Mouse (Mus musculus): ENCODE measurements around the gene Lce1d. TPM values are rescaled to one million over a fixed set of nuclear protein-coding genes. Genes with fewer than 3 reads are reported as not detected.
A peak's percentile ranks its signal among the peaks of the same experiment; 100 is the strongest.

Gene Lce1d
- polyA plus RNA-seq, 1 experiment from 2014 or later = not detected

- Histone ChIP-seq H3K9me3 (ENCODE audit: low read length) (no peaks in the 10 kb centered on the region), H3K27ac (ENCODE audit: low read length) (no peak within 1 kb of the TSS), H3K36me3 (ENCODE audit: insufficient read depth, low read length) (no peaks in the 10 kb centered on the region), H3K4me2 (replicated peaks; ENCODE audit: low read depth, low read length) (no peak within 1 kb of the TSS), H3K27me3 (ENCODE audit: insufficient read depth, low read length) (no peaks in the 10 kb centered on the region), H3K4me3 (ENCODE audit: low read length) (no peak within 1 kb of the TSS), H3K9ac (replicated peaks; ENCODE audit: low read length) (no peak within 1 kb of the TSS), H3K4me1 (ENCODE audit: insufficient read depth, low read length) (no peaks in the 10 kb centered on the region)
- no peak for ATAC-seq (ENCODE audit: low FRiP score, low TSS enrichment)
Measured at GRCm38 (mm10) chr3:92656826-92657225, 30.2 kb downstream of the Lce1d start, which contains the start of gene Lce1b. Lce1b (minus strand) TSS chr3:92656926.

- Histone ChIP-seq H3K4me3 (ENCODE audit: low read length) (no peak within 1 kb of the TSS), H3K9me3 (ENCODE audit: low read length) (no peaks in the 10 kb centered on the region), H3K9ac (replicated peaks; ENCODE audit: low read length) (no peak within 1 kb of the TSS), H3K27me3 (ENCODE audit: insufficient read depth, low read length) (no peaks in the 10 kb centered on the region), H3K4me2 (replicated peaks; ENCODE audit: low read depth, low read length) (no peak within 1 kb of the TSS), H3K4me1 (ENCODE audit: insufficient read depth, low read length) (no peaks in the 10 kb centered on the region), H3K27ac (ENCODE audit: low read length) (no peak within 1 kb of the TSS), H3K36me3 (ENCODE audit: insufficient read depth, low read length) (no peaks in the 10 kb centered on the region)
- ATAC-seq (ENCODE audit: low FRiP score, low TSS enrichment) = no peak
- WGBS = 89% methylated on average over 1 of the region's 1 CpGs
Measured at GRCm38 (mm10) chr3:92648207-92648606, 38.8 kb downstream of the Lce1d start, which contains the start of gene Lce1a1. Lce1a1 (minus strand) TSS chr3:92648307.

GRCm38 (mm10) chr3:92639854-92640253, 47.2 kb downstream of the Lce1d start:
- H3K9ac ChIP-seq (replicated peaks; ENCODE audit: low read length) = no peak overlapping the region
- H3K27ac ChIP-seq (ENCODE audit: low read length) = no peak overlapping the region
- no peaks in the 10 kb centered on the region for H3K9me3 ChIP-seq (ENCODE audit: low read length)
- no peak overlapping the region for H3K4me3 ChIP-seq (ENCODE audit: low read length)
- H3K36me3 ChIP-seq (ENCODE audit: insufficient read depth, low read length) = no peaks in the 10 kb centered on the region
- WGBS = 91% methylated on average over 15 of the region's 15 CpGs
- no peaks in the 10 kb centered on the region for H3K4me1 ChIP-seq (ENCODE audit: insufficient read depth, low read length)
- no peaks in the 10 kb centered on the region for H3K27me3 ChIP-seq (ENCODE audit: insufficient read depth, low read length)
- H3K4me2 ChIP-seq (replicated peaks; ENCODE audit: low read depth, low read length) = no peak overlapping the region
- ATAC-seq (ENCODE audit: low FRiP score, low TSS enrichment) = no peak

- no peak overlapping the region for H3K27ac ChIP-seq (ENCODE audit: low read length)
- no peak overlapping the region for H3K9ac ChIP-seq (replicated peaks; ENCODE audit: low read length)
- no peaks in the 10 kb centered on the region for H3K36me3 ChIP-seq (ENCODE audit: insufficient read depth, low read length)
- no peaks in the 10 kb centered on the region for H3K9me3 ChIP-seq (ENCODE audit: low read length)
- ATAC-seq (ENCODE audit: low FRiP score, low TSS enrichment) = no peak; the same call in 1 of the 2 replicates
- H3K4me2 ChIP-seq (replicated peaks; ENCODE audit: low read depth, low read length) = no peak overlapping the region
- 72% methylated on average over 3 of the region's 3 CpGs for WGBS
- H3K27me3 ChIP-seq (ENCODE audit: insufficient read depth, low read length) = no peaks in the 10 kb centered on the region
- H3K4me3 ChIP-seq (ENCODE audit: low read length) = no peak overlapping the region
- no peaks in the 10 kb centered on the region for H3K4me1 ChIP-seq (ENCODE audit: insufficient read depth, low read length)
Measured at GRCm38 (mm10) chr3:92638653-92638991, 48.4 kb downstream of the Lce1d start.

- no peaks in the 10 kb centered on the region for H3K27me3 ChIP-seq (ENCODE audit: insufficient read depth, low read length)
- WGBS = 31% methylated on average over 1 of the region's 1 CpGs
- no peaks in the 10 kb centered on the region for H3K36me3 ChIP-seq (ENCODE audit: insufficient read depth, low read length)
- H3K27ac ChIP-seq (ENCODE audit: low read length) = no peak overlapping the region
- peak; percentile 85 for ATAC-seq (ENCODE audit: low FRiP score, low TSS enrichment)
- no peaks in the 10 kb centered on the region for H3K4me1 ChIP-seq (ENCODE audit: insufficient read depth, low read length)
- H3K9ac ChIP-seq (replicated peaks; ENCODE audit: low read length) = no peak overlapping the region
- H3K4me2 ChIP-seq (replicated peaks; ENCODE audit: low read depth, low read length) = no peak overlapping the region
- no peaks in the 10 kb centered on the region for H3K9me3 ChIP-seq (ENCODE audit: low read length)
- no peak overlapping the region for H3K4me3 ChIP-seq (ENCODE audit: low read length)
Measured at GRCm38 (mm10) chr3:92637745-92638652, 49.0 kb downstream of the Lce1d start.

Other genes with a start within 250 kb of the Lce1d start
- 0.30 TPM in 1 of 2 replicates, not detected in the other for gene Sprr1b, start 248.4 kb downstream of the Lce1d start, polyA plus RNA-seq (2015; fragmentation: Nextera tagmentation; extraction: Ambion mirVana)
- not detected in 2 replicates for gene Sprr3, start 228.5 kb downstream of the Lce1d start, polyA plus RNA-seq (2015; fragmentation: Nextera tagmentation; extraction: Ambion mirVana)
- 45.9 TPM in 2 replicates for gene Sprr1a, start 201.3 kb downstream of the Lce1d start, polyA plus RNA-seq (2015; fragmentation: Nextera tagmentation; extraction: Ambion mirVana)
- not detected in 2 replicates for gene Sprr4, start 186.7 kb downstream of the Lce1d start, polyA plus RNA-seq (2015; fragmentation: Nextera tagmentation; extraction: Ambion mirVana)
- not detected in 2 replicates for gene 2310046K23Rik, start 152.7 kb downstream of the Lce1d start, polyA plus RNA-seq (2015; fragmentation: Nextera tagmentation; extraction: Ambion mirVana)
- gene Ivl, start 113.5 kb downstream of the Lce1d start, polyA plus RNA-seq (2015; fragmentation: Nextera tagmentation; extraction: Ambion mirVana) = 0.64 and 1.4 TPM in 2 replicates
- gene Smcp, start 98.2 kb downstream of the Lce1d start, polyA plus RNA-seq (2015; fragmentation: Nextera tagmentation; extraction: Ambion mirVana) = not detected in 2 replicates
- gene 2210017I01Rik, start 79.7 kb downstream of the Lce1d start, polyA plus RNA-seq (2015; fragmentation: Nextera tagmentation; extraction: Ambion mirVana) = not detected in 2 replicates
- not detected in 2 replicates for gene Lce6a, start 65.5 kb downstream of the Lce1d start, polyA plus RNA-seq (2015; fragmentation: Nextera tagmentation; extraction: Ambion mirVana)
- gene Lce1a1, start 38.9 kb downstream of the Lce1d start, polyA plus RNA-seq (2015; fragmentation: Nextera tagmentation; extraction: Ambion mirVana) = not detected in 2 replicates
- not detected in 2 replicates for gene Lce1b, start 30.3 kb downstream of the Lce1d start, polyA plus RNA-seq (2015; fragmentation: Nextera tagmentation; extraction: Ambion mirVana)
- not detected in 2 replicates for gene Lce1a2, start 16.9 kb downstream of the Lce1d start, polyA plus RNA-seq (2015; fragmentation: Nextera tagmentation; extraction: Ambion mirVana)
- not detected in 2 replicates for gene Lce1c, start 8.0 kb downstream of the Lce1d start, polyA plus RNA-seq (2015; fragmentation: Nextera tagmentation; extraction: Ambion mirVana)
- not detected in 2 replicates for gene Lce1e, start 21.9 kb upstream of the Lce1d start, polyA plus RNA-seq (2015; fragmentation: Nextera tagmentation; extraction: Ambion mirVana)
- gene Lce1f, start 33.1 kb upstream of the Lce1d start, polyA plus RNA-seq (2015; fragmentation: Nextera tagmentation; extraction: Ambion mirVana) = not detected in 2 replicates
- not detected in 2 replicates for gene Gm38119, start 51.9 kb upstream of the Lce1d start, polyA plus RNA-seq (2015; fragmentation: Nextera tagmentation; extraction: Ambion mirVana)
- 0.17 TPM in 1 of 2 replicates, not detected in the other for gene Lce1g, start 65.1 kb upstream of the Lce1d start, polyA plus RNA-seq (2015; fragmentation: Nextera tagmentation; extraction: Ambion mirVana)
- gene Lce1h, start 77.9 kb upstream of the Lce1d start, polyA plus RNA-seq (2015; fragmentation: Nextera tagmentation; extraction: Ambion mirVana) = not detected in 2 replicates
- not detected in 2 replicates for gene Lce1i, start 91.7 kb upstream of the Lce1d start, polyA plus RNA-seq (2015; fragmentation: Nextera tagmentation; extraction: Ambion mirVana)
- not detected in 2 replicates for gene Lce1j, start 103.3 kb upstream of the Lce1d start, polyA plus RNA-seq (2015; fragmentation: Nextera tagmentation; extraction: Ambion mirVana)
- not detected in 2 replicates for gene Lce1k, start 120.7 kb upstream of the Lce1d start, polyA plus RNA-seq (2015; fragmentation: Nextera tagmentation; extraction: Ambion mirVana)
- 0.07 TPM in 1 of 2 replicates, not detected in the other for gene Kprp, start 140.0 kb upstream of the Lce1d start, polyA plus RNA-seq (2015; fragmentation: Nextera tagmentation; extraction: Ambion mirVana)
- gene Lce1l, start 164.1 kb upstream of the Lce1d start, polyA plus RNA-seq (2015; fragmentation: Nextera tagmentation; extraction: Ambion mirVana) = not detected in 2 replicates
- not detected in 2 replicates for gene 2310050C09Rik, start 183.0 kb upstream of the Lce1d start, polyA plus RNA-seq (2015; fragmentation: Nextera tagmentation; extraction: Ambion mirVana)
- not detected in 2 replicates for gene Lce3a, start 239.0 kb upstream of the Lce1d start, polyA plus RNA-seq (2015; fragmentation: Nextera tagmentation; extraction: Ambion mirVana)
- gene Lce3b, start 245.8 kb upstream of the Lce1d start, polyA plus RNA-seq (2015; fragmentation: Nextera tagmentation; extraction: Ambion mirVana) = not detected in 2 replicates